Mouse (Mus musculus) adrenal gland, postnatal 36 days (tissue): ENCODE measurements around the gene Bpgm. TPM values are rescaled to one million over a fixed set of nuclear protein-coding genes. Genes with fewer than 3 reads are reported as not detected.

Experiments used
- DNase-seq, 2 experiments: peaks; one replicate each; pipeline ENCODE4 v3.0.0; 2021; ENCODE audit warnings: mixed read lengths in 1 of 2
- long read RNA-seq, 2 experiments: library from polyadenylated mRNA; stranded (forward); transcript quantifications; one replicate each; pipeline ENCODE4 v2.0.0; 2021; ENCODE audit warnings: borderline sequencing depth in 2 of 2
- total RNA-seq, 2 experiments: library from RNA; stranded (reverse); gene quantifications; 2 replicates each; pipeline ENCODE4 v1.2.3; 2021

The Bpgm gene
- total RNA-seq, result 10 to 100 TPM; 27.3 to 33.0 TPM
- long read RNA-seq, experiment 1, transcript Bpgm-201 (3 exons, 2,220 nt), result major isoform, 39 of 56 reads
- long read RNA-seq, experiment 1, partial matches to known transcripts, result 1 of 56 reads
- long read RNA-seq, experiment 1, other reads (novel, unspliced or antisense), result 16 of 56 reads
- long read RNA-seq, experiment 2, transcript Bpgm-201 (3 exons, 2,220 nt), result major isoform, 13 of 15 reads
- long read RNA-seq, experiment 2, partial matches to known transcripts, result 0 of 15 reads
- long read RNA-seq, experiment 2, other reads (novel, unspliced or antisense), result 2 of 15 reads

DNA sequence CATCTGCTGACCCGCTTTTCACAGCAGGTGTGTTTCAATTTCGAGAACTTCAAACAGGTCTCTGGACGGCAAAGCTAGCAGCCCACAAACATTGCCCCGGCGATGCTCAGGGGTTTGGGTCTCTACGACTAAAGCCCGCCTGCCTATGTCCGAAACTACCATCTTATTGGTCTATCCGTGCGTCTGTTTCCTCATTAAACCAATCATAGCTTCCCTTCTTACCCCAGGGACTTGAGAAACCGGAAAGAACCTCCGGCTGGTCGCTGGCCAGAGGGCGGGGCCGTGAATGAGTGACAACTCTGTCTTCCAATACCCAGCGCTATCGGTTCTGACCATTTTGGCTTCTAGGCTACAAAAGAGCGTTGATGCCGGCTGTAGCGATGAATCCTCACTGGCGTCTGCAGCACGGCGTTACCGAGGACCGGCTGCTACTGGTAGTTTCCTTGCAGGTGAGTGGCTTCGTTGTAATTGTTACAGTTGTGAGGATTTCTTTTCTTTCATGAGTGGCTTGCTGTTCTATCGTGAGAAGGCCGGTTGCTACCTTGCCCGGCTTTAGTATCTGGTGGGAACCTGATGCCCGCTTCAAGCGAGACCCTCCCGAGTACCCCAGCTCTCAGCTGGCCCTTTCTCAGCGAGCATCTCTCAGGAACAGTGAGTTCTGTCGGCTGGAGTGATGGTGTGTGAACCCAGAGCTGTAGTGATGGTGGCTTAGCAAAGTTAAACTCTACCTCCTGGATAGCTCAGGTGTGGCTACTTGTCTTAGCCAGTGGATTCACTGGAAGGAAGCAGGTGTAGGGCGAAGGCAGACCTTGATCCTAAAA, at the start of gene Bpgm:
TSS of gene Bpgm (plus strand) at position 234 of the 821 bp plus-strand sequence.
- peak; percentile 97 for DNase-seq

- DNase-seq, result no peak
Measured at GRCm38 (mm10) chr6:34439006-34439405, 37.0 kb upstream of the Bpgm start.

DNA sequence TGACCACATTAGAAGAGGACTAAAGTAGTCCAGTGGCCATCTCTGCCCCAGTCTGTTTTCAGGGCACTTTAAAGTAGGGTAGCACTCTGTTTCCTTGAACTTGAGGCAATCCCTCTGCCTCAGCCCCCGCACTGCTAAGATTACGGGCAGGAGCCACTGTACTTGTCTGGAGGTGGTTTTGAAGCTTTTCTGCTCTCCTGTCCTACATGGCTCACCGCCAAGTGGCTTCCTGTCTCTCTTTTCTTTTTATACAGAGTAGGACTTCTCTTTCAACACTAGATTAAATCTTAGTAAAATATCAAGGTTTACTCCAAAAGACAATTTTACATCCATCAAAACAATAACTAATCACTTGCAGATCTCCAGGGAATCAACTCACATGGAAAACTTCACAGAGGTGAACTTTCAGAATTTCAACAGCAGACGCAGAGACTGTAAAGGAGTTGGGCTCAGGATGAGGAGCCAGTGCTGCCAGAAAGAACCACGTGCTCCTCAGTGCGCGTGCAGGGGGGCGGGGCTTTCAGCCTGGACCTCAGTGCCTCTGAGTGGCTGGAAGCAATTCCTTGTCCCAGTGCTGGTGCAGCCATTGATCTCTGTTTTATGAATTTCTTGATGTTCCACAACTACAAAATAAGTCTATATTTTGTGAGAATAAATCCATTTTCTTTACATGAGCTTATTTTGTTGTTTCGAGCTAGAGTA, 34.3 kb upstream of the Bpgm start:
- peak; percentile 39 to 54 for DNase-seq

- peak in 1 of 2 experiments; percentile 27 for DNase-seq
Measured at GRCm38 (mm10) chr6:34443791-34444190, 32.2 kb upstream of the Bpgm start.

DNA sequence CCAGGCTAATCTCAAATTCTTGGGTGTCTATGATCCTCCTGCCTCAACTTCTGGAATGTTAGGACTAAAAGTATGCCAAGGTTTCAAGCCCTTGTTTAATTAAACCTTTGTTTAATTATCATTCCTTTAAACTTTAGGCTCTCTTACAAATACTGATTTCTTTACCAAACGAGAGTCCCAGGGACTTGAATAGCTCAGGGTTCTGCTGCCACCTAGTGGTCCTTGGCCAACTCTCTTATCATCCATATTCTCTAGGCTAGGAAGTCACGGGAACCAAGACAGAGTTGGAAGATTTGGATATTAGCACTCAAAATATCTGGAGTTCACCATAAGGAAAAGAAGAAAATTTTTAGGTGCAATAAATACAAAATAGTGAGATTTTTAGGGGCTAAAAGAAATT, 28.0 kb upstream of the Bpgm start:
- peak; percentile 84 to 87 for DNase-seq

DNA sequence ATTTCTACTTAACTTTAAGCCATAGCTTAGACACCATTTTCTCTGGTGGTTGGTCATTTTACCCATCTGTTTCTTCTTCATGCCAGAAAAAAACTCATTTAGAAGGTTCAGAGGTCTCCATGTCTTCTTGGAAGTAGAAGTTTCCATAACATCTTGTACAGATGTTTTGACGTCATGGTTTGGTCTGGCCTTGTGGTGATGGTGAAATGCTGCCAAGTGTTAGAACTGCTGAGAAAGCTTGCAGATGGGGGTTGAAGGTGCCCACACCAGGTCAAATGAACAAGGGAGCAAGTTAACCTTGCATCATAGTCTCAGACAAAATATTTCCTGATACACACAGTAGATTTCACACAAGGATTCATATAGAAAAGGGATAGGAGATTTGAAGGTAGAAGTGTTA, 27.3 kb upstream of the Bpgm start:
- no peak for DNase-seq

DNA sequence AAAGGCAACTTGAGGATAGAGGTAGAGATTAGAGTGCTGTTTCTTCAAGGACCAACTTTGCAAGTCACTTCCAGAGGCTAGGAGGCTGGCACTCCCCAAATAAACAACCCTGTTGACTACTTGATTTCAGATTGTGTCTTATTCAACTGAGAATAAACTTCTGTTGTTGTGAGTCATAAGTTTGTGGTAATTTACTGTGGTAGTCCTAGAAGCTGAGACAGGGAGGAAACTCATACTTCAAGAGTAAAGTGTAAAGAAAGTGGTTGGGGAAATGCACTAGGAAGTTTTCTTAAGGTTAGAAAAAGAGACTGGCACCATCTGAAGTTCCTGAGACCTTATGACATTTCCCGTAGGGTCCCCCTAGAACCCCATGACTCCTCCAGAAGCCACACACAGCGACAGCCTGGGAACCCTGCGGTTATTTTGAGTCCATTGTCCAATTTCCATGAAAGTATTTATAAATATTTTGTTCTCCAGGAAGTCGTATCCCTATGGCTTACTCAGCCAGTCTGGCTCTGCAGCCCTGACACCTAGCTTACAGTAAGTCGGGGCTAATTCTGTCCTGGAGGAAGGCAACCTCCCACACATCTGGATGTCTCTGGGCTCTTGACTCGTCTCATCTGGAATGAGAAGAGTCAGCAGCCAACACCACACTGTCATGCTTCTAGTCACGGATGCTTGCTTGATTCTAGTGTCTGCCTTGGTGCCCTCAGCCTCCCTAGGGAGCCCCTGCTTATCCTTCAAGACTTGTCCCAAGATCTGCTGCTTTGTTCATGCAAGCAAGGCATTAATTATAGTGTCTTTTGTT, 22.8 kb upstream of the Bpgm start:
- DNase-seq, result no peak

DNA sequence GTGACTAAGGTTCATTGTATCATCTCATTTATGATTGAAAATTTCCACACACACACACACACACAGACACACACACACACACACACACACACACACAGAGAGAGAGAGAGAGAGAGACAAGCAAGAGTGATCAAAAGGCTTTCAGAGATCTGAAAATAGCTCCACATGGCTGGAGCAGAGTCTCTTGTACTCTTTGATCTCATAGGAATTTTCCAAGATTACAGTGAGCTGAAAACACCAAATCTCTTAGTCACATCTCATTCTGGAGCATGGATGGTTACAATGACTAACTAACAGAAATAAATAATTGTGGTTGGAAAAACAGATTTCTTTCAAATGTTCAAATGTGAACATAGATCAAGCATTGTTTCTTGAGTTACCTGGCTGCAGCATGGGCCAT, 16.6 kb upstream of the Bpgm start:
- peak in 1 of 2 experiments; percentile 25 for DNase-seq

DNA sequence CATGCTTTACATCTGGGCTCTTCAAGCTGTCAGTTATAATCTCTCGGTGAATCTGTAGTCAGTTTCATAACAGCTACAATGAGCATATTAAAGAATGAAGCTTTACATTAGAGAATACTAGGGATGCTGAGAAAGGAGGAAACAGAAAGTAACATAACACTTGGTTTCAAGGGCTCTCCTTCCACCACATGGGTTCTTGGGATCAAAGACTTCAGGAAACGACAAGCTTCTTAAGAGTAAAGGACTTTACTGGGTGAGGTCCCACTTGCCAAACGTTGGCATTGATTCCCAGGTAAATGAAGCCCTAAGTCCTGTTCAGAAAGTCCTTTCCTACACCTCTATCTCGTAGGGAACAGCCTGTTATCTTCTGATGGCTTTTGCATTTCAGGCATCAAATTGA, 15.4 kb upstream of the Bpgm start:
- no peak for DNase-seq

GRCm38 (mm10) chr6:34463582-34463981, 12.4 kb upstream of the Bpgm start:
- no peak for DNase-seq

DNA sequence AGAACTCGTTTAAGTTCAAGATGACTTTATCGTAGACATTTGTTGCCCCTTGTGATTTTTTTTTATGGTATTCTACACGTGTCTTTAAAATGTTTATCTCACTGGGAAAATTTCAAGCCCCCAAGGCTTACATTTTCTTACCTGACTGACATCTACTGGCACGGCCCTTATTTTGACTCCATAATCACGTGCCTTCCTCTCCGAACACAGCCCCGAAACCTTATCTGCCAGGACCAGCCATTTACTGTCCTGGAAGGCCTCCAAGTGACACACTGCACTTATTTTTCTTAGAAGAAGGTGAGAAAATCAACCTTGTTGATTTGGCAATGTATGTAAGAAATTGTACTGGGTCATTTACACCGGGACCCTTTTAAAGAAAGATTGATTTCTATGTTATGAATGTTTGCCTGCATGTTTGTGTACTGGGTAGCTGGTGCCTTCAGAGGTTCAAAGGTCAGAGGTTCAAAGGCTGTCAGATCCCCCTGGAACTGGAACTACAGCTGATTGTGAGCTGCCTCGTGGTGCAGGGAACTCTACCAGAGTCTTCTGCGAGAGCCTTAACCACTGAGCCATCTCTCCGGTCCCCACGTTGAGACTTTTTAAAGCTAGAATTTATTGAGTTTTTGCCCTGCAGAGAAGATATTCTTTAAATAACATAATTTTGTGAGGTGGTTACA, 4.4 kb upstream of the Bpgm start:
- DNase-seq, result no peak

DNA sequence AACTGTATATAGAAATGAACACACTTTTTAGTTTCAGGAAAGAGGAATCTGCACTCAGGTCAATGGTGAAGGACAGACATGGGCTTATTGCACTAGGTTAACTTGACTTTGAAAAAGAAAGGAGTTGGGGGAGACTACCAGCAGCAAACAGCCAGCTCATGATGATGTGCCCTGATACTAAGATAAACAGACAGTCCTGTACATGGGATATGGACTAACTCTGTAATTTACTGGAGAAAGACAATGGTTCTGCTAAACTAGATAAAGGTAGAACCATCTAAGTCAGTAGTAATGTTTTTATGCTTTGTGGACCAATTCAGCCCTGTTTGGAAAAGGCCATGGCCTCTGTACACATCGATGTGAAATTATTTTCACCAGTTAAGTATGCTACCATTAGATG, 2.7 kb upstream of the Bpgm start:
- DNase-seq, result no peak

- no peak for DNase-seq
Measured at GRCm38 (mm10) chr6:34474031-34474430, 2.0 kb upstream of the Bpgm start.

DNA sequence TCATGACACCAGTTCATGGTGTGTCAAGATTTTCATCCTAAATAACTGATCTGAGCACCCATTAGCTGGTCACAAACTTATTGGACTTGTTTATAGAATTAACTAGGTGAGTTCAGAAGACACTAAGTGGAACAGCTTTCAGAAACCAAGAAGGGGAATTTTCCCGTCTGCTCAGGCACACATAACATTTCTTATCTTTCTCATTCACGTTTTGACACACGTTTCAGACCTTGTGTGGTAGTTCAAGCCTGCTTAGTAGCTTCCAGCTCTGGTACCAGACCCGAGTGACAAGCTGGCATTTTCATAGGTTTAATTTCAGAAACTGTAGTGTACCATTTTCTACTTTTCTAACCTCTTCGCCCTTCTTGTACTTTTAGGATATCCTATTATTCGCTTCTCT, 616 bp upstream of the Bpgm start:
- no peak for DNase-seq

DNA sequence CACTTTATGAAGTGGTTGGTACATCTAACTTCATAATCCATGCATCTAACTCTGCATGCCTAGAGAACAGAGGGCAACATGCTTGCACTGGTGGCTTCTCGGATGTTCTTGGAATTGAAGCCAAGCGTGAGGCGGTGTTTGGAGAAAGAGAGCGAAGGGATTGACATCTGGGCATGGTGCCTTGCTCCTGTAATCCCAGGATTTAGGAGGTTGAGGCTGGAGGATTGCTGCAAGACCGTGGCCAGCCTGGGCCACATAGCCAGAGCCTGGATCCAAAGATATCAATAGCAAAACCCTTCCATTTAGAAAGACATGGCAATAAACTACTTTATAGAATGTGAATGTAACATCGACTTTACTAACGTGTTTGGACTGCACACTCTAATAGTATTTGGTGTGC, 2.0 kb downstream of the Bpgm start:
- DNase-seq, result no peak

GRCm38 (mm10) chr6:34478677-34479360, 2.8 kb downstream of the Bpgm start:
- no peak for DNase-seq

DNA sequence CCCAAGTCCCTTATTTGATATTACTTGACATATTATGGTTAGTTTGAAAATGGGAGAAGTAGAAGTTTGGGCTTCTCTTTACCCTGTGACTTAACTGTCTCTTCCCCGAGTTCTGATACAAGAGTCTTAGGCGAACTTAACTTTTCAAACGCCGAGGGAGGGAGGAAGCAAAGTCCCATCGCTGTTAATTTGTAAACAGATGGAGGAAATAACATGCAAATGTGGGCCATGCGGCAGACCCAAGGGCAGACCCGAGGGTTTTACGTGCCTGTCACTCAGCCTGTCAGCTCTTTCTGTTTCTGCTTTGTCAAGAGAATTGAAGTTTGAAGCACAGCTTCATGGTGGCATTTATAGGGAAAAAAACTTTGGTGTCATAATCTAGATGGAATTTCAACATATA, 3.5 kb downstream of the Bpgm start:
- no peak for DNase-seq

DNA sequence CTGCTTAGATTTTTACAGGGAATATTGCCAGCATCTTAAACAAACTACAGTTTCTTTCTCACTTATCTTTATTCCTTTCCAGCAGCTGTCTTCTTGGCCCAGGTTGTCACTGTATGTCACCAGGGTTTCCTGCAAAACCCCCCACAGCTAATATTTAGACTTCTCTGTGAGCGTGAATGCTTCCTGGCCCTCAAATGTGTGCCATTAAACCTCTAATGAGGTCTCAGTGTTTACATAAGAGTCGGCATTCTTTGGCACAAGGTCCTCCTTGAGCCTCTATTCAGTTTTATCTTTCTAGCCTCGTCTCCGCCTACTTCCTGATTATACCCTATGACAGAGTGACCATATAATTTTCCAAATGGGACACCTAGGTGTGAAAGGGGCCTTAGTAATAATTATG, 4.7 kb downstream of the Bpgm start:
- DNase-seq, result no peak

DNA sequence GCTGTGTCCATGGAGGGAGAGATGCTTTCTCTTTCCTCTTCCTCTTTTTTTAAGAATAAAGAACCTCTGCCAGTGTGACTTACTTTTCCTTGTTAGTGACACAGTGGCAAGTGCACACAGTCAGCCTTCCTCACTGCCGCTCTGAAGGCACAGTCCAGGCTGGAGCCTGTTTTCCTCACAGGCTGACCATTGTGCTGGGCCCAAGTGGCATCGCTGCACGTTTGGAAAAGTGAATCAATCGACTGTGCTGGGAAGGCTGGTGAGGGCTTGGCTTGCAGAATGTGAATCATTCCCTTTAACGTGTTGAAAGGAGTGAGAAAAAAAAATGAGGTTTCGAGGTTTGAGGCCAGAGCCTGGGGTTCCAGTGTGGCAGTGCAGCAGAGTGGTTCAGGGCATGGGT, 5.3 kb downstream of the Bpgm start:
- no peak for DNase-seq

DNA sequence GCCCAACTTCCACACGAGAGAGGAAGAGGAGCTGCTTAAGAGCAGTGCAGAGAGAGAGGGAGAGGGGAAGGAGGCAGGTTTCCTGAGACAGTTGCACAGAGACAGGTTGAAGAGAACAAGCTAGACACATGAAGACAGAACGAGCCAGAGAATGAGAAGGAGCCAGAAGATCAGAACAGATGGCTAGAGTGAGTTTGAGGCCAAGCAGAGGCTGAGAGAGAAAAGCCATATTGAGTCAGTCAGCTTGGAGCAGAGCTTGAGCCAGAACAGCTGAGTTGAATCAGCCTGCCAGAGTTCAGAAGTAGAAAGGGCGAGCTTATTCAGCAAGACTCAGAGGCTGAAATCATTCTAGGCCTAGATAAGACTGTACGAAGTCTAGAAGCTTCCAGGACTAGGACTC, 6.8 kb downstream of the Bpgm start:
- DNase-seq, result no peak

- no peak for DNase-seq
Measured at GRCm38 (mm10) chr6:34483390-34483789, 7.4 kb downstream of the Bpgm start.
